Mouse (Mus musculus) heart, adult 18-20 months (tissue): ENCODE measurements around the gene Hdac6. TPM values are rescaled to one million over a fixed set of nuclear protein-coding genes. Genes with fewer than 3 reads are reported as not detected.

Experiments
- DNase-seq, 2 experiments: peaks; one replicate each; pipeline ENCODE4 v3.0.0; 2021 to 2022; ENCODE audit warnings: mixed read lengths in 1 of 2
- long read RNA-seq, 2 experiments: library from polyadenylated mRNA; stranded (forward); transcript quantifications; one replicate each; pipeline ENCODE4 v2.0.0; 2021
- total RNA-seq, 2 experiments: library from RNA; stranded (reverse); gene quantifications; 2 replicates each; pipeline ENCODE4 v1.2.3; 2021

The Hdac6 gene
- 10 to 100 TPM; 10.4 to 11.3 TPM for total RNA-seq
- long read RNA-seq, experiment 1, full-length matches to known transcripts: 4 of 10 reads
- long read RNA-seq, experiment 1, partial matches to known transcripts: 2 of 10 reads
- long read RNA-seq, experiment 1, other reads (novel, unspliced or antisense): 4 of 10 reads
- long read RNA-seq, experiment 2, full-length matches to known transcripts: 3 of 7 reads
- long read RNA-seq, experiment 2, partial matches to known transcripts: 1 of 7 reads
- long read RNA-seq, experiment 2, other reads (novel, unspliced or antisense): 3 of 7 reads

DNA sequence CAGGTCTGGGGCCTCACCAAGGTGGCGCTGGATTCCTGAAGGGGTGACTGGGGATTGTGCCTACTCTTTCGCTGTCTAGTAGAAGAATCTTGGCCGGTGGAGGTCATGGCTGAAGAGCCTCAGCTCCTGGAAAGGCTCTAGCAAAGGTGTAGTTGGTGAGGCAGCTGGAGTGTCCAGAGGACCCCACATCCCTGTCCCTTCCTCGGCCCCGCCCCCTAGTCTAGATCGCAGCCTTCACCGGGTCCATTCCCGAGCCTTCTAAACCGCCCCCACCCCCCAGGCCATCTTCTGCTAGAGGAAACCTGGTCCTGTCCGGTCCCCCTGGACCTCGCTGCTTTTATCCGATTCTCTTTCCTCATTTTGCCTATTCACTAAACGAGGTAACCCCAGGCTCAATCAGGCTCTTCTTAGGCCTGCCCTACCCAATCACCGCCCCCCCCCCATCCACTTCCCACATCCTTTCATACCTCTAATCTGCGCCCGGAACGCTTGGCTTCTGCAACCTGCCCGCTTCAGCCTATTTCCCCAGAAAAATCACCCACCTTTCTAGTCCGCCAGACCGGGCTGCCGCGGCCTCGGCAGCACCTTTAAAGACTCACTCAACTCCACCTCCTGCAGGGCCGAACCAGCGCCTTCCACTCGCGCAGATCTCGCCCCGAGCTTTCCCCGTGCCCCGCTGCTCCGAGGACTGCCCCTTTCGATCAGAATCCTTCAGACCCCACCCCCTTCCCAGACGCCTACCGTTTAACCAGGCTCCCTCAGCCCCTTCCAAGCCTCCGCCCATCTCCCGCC, at the start of gene Hdac6:
Hdac6 (minus strand) TSS at position 782 of the 792 bp plus-strand sequence.
- peak in 1 of 2 experiments; percentile 10 for DNase-seq

DNA sequence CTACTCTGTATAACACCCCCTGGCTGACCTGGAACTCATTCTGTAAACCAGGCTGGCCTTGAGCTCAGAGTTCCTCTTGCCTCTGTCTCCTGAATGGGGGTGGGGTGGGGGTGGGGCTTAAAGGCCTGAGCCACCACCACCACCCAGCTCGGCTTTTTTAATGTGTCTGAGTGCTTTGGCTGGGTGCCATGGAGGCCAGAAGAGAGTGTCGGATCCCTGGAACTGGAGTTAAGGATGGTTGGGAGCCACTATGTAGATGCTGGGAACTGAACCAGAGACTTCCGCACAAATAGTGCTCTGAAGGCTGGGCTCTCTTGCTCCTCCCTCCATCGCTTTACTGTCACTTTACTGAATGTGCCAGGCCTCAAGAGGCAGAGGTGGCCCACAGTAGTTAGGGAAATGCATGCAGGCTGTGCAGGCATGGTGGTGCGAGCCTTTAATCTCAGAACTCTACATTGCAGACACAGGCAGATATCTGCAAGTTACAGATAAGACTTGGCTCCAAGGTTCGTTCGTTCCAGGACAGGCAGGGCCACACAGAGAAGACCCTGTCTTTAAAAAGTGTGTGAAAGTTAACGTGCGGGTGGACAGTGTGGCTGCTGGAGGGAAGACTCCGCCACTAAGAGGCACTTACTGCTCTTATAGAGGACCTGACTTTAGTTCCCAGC, 45.5 kb upstream of the Hdac6 start:
- no peak for DNase-seq

DNA sequence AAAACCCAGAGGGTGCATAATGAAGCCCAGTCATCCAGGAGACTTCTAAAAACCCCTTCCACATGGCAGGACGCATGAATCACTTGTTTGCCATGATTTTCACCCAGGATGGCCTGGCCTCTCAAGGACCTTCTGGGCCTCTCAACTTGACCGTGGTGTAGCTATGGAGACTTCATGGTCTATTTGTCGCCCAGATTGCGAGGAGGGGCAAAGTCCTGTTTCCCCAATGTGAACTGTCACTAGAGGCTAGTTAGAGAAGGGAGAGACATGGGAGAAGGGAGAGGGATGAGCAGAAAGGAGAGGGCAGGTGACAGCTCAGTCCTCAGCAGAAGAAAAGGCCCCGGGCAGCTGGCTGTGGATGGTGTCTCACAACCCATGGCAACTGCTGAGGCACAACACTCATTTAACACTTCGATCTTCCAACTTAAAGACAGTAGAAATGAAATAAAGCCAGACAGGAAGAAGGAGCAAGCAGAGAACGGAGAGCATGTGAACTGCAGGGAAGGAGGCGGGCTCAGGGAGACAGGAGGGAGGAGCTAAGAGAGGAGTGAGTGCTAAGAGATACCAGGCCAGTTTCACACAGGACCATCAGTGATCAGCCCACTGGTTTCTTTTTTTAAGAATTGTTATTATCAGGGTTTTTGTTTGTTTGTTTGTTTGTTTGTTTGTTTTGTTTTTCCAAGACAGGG, 44.8 kb upstream of the Hdac6 start:
- DNase-seq: no peak

DNA sequence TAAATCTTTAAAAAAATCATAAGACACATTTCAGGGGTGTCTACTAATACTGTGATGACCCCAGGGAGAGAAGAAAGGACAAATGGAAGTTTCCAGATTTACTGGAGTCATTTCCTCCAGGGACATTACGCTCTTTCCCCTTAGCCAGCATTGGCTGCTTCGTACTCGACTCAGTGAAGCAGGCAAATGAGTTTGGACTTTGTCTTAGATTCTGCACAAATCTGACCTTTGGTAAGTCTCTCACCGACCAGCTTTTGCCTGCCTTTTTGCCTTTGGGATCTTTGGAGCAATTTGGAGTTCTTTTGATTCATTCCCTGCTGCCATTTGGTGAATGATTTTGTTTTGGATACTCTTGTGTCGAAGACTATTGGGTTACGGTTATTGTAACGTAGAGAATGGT, 33.7 kb upstream of the Hdac6 start:
- DNase-seq: no peak

DNA sequence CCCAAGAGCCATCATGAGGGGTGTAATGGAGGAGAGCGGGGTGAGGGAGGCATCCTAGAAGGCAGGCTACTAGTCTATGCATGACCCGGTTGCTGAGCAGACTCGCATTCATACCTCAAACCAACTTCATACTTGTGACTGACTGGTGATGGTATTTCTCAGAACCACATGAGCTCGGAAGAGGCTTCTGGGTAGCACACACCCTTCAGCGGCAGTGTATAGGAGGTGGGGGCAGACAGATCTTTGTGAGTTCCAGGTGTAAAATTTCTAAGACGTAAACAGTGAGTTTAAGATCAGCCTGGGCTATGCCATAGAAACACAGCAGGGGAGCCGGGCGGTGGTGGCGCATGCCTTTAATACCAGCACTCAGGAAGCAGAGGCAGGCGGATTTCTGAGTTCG, 30.2 kb upstream of the Hdac6 start, which contains the start of gene Gata1:
Gata1 (minus strand) TSS at position 180 of the 400 bp plus-strand sequence.
- no peak for DNase-seq

DNA sequence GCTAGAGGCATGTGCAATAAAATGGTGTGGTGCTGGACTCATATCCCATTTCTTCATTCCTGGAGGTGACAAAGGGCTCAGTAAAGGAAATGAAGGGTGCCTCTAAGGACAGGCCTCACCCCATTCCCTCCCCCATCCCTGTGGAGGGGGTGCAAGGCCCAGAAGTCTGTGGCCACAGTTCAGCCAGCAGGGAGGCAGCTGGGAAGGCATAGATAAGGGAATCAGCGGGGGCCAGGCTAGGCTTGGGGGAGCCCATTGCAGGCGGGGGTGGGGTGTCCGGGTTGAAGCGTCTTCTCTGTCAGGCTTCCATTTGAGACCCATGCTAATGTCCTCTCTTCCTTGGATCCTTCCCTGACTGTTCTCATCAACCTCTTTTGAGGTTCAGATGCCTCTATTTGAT, 23.6 kb upstream of the Hdac6 start:
- no peak for DNase-seq

DNA sequence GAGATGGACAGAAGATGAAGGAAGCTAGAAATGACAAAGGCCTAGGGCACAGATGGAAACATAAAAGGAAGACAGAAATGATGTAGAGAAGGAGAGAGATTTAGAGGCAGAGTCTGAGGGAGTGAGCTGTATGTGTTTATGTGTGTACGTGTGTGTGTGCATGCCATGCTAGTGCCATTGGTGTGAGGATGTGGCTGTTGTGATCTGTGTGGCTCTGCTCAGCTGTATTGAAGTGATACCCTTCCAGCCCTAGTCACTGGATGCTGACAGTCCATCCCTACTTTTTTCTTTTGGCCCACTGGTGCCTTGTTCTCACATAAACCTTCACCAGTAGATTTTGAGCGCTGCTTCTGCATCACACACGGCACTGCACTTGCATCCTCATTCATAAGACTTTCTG, 21.2 kb upstream of the Hdac6 start:
- no peak for DNase-seq

DNA sequence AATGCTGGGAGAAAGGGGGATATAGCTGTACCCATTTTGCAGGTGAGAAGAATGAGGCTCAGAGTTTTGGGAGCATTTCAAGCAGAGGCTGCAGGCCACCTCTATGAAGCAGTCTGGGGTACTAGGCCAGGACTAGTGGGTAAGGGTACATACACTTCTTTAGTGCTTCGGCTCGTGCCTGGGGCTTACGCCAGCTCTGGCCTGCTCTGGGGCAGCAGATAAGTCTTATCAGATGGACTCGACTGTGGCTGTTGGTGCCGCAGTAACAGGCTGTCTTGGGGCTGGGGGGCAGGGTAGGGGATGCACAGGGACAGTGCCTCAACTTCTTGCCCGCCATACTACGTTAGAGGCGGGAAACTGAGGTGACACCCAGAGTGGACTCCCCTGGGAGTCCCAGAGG, 20.5 kb upstream of the Hdac6 start:
- no peak for DNase-seq

DNA sequence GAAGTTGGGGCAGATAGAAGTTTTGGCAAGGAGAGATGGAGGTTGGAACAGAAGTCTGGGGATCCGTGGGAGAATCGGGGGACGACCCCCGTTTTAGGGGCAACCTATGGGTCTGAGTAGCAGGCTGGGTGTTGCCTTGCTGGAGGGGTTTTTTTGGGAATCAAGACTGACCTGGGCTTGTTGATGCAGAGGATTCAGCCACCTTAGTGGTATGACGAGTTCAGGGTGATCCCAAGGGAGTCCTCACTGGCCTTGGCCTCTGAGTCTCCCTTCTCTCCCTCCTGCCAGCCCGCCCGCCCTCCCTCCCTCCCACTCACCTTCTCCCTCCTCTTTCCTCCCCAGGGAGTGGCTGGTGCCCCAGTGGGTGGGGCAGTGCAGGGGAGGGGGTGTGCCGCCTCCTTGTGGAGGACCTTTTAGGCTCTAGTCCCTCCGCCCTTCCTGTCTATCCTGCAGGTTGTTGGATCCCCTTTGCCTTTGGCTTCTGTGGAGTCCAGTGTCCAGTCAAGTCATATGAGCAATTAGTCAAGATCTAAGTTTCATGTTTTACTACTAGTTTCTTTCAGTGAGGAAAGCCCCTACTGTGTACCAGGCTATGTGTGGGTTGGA, 20.0 kb upstream of the Hdac6 start:
- no peak for DNase-seq

DNA sequence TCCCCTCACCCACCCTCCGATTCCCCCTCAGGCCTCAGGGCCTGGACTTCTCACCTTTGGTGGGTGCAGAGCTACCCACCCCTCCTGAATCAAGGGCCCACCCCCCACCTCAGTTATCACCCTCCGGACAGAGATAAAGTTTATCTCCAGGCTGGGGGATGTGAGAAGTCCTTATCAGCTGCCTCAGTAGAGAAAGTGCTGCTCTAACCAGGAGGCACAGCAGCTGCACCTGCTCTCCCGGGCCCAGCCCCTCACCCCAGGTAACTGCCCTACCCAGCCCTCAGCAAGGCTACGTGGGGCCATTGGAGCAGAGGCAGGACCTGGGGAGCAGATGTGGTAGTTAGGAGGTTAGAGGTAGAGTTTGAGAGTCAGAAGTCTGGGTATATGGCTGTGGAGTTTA, 18.5 kb upstream of the Hdac6 start:
- DNase-seq: no peak

DNA sequence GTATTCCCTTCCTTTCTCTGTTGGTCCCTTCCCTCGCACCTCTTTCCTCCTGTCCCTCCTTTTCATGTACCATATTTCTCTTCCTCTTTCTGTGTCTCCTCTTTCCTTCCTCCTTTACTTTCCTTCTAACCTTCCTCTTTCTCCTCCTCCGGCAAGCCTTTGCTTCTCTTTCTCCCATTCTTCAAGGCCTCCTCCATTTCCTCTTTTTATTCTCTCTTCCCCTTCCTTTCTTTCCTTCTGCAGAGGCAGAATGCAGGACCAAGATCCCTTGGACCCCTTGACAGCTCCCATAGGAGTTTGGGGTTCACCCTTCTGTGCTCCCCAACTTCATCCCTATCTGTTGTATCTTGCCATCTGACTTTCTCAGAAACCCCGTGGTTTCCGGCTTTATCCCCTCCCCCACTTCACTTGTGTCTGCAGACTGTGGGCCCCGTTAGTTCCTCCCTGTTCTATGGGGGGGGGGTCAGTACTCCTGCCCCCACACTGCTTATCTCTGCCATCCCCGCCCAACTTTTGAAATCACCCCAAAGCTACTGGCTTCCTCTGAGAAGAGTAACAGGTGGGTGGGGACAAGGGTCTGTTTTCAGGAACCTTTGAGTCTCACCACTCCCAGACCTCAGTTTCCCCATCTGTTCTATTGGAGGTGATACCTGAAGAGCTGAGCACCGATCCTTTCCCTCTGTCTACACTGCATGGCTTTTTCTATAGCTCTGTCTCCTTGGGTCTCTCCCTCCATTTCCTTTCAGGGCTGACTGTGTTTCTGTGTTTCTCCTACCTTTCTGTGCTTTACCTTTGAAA, 16.3 kb upstream of the Hdac6 start:
- DNase-seq: no peak

DNA sequence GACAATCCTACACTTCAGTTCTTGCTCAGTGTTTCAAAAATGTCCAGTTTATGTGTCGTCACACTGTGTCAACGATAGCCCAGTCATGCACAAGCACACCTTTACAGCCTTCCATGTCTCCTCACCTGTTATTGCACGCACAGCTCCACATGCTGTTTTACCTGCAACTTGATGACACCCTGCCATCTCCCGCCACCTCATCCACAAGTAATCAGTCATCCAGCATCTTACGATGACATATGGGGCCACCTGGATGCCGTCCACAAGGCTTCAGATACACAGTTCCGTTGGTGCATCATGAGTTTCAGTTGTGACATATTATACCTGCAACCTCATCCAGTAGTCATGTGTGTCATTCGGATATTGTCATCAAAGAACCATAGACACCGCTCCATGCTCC, 11.2 kb upstream of the Hdac6 start:
- no peak for DNase-seq

DNA sequence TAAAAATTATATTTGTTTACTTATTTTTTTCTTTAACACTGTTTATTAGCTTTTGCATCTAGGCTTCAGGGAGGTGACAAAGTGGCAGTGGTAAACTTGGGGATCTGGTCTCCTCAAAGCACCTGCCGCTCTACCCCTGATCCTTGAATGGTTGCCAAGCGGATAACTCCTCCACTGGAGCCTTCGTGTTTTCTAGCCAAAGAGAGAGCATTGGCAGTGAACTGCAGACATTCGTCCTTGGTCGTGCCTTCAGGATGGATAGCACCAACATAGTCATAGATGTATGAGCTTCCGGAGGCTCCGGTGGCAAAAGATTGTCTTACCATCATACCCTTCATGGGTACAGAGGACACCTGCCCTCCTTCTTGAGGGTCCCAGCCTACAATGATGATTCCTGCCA, 2.4 kb upstream of the Hdac6 start:
- no peak for DNase-seq

DNA sequence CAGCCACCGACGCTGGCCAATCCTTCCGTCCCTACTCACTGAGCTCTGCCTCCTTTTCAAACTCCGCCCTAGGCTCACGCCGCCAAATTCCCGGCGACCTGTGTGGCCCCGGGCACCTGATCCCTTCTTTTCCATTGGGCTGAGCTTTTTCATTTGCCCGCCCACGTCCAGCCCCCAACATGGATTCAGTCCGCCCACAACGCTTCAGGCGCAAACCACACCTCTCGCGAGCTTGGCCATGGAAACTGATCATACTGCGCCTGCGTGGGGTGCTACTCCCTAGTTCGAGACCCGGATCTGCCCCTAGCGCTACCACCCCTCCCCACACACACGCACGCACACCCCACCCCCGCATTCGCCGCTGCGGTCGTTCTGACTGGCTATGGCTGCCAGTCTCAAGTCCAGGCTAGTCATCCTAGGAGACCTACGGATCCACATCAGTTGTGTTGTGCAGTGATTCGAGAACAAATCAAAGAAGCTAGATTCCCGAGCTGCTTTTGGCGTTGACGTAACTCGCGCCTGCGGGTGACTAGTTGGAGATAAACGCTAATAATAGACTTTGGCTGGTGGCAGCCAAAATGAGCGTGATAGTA, 307 bp upstream of the Hdac6 start:
- peak; percentile 94 to 97 for DNase-seq

DNA sequence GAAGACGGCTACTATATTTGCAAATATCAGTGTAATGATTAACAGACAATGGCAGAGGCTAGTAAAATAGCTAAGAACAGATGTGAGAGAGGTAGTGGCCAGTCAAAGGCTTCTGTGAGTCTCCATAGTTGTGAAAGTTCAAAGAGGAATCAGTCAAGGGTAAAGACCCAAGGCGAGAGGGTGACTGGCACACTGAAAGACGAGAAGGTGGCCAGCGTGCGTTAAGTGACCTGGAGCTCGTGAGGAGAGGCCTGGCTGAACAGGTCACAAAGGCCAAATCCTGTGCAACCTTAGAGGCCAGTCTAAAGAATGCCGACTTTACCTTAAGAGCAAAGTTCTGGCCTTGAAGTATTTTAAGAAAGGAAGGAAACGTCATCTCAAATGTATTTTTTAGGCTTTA, 2.1 kb downstream of the Hdac6 start:
- no peak for DNase-seq

DNA sequence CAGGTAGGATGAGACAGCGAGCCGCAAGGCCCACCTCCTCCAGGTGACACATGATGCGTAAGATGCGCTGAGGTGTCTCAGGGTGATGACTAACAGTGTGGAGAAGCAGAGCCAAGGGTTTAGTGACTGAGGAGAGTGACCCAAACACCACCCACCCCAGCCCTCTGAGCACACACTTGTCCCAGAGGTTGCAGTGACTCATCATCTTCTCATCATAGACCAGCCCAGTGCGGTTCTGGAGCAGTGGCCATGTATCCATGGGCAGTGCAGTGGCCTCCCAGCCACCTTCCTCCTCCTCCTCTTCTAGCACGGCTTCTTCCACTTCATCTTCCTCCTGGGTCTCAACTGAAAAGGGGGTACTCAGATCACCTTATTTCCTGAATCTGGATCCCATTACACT, 10.0 kb downstream of the Hdac6 start:
- no peak for DNase-seq

DNA sequence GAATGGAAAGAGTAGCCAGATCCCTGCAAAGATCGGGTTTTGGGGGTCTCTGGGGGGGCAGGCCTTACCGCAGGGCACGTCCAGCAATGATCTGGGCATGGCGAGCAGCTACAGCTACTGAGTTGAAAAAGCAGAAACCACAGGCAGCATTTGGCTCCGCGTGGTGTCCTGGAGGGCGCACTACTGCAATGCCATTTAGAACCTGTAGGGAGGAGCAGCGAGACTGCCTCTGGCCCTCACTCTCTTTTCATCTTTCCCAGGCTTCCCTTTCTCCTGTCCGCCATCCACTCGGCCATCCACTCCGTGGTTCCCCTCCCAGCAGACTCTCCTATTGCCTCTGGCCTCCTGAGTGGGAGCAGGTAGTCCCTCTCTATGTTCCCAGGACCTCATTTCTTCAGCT, 10.8 kb downstream of the Hdac6 start:
- DNase-seq: no peak

DNA sequence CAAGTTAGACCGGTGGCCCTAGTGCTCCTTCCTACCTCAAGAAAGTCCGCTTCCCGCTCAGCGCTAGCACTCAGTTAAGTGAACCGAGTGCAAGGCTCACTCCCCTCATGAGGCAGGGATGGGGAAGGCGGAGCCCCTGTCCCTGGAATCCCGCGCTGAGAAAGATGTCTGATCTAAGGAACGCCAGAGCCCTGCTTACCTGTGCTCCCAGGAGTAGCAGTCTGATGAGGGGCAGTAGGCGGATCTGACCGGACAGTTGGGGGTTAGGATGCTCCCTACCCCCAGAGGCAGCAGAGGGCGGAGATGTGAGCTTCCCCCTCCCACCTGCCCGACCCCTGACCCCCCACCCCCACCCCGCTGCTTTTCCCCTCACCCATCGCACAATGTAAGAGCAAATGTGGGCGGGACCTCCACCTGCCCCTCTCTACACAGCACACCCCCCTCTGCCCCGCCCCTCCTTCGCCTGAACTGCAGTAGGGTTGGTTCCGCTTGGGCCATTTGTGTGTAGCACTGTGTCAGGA, 19.4 kb downstream of the Hdac6 start, which contains the start of gene Eras:
Eras (minus strand) TSS at position 338 of the 521 bp plus-strand sequence.
- no peak for DNase-seq

DNA sequence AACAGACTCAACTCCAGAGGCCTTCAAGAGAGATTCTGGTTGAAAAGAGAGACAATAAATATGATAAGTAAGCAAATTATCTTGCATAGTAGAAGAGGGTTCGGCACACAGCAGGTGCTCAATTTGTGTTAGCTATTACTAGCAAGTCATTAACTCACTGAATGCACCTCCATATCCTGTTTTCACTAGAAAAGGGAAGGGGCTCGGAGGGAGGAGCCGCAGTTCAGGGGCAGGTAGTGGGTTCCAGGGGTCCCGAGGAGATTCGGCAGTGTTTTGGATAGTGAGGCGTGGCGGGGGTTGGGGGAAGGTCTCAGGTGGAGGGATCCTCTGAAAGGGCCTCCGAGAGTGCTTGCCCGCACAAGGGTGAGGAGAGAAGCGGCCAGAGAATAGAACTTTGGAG, 20.6 kb downstream of the Hdac6 start:
- DNase-seq: no peak

DNA sequence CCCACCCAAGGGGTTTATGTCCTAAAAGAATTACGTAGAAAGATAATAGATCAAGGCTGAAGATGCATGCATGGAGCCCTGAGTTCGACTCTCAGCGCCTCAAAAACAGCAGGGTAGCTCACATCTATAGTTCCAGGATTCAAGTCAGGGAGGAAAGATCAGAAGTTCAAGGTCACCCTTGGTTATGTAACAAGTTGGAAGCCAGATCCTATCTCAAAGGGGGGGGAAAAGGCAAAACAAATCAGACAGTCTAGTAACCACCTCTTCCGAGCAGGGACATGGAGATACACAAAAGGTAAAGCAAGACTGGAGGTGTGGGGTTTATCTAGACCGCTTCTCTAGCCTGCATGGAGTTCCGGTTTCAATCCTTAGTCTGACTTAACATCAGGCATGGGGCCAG, 21.4 kb downstream of the Hdac6 start:
- DNase-seq: no peak

DNA sequence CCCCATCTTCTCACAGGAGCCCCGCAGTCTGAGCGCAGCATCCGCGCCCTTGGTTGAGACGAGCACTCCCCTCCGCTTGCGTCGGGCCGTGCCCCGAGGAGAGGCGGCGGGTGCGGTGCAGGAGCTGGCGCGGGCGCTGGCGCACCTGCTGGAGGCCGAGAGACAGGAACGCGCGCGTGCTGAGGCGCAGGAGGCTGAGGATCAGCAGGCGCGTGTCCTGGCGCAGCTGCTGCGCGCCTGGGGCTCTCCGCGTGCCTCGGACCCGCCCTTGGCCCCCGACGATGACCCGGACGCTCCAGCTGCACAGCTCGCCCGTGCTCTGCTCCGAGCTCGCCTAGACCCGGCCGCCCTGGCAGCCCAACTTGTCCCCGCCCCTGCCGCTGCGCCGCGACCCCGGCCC, 25.7 kb downstream of the Hdac6 start:
- no peak for DNase-seq
